Mouse (Mus musculus) left cerebral cortex, postnatal 10 days (tissue): ENCODE data around the gene Grin3b. TPM values are rescaled to one million over a fixed set of nuclear protein-coding genes. Genes with fewer than 3 reads are reported as not detected.

Source experiments
- DNase-seq, 2 experiments: peaks; one replicate each; pipeline ENCODE4 v3.0.0; 2021 to 2022; ENCODE audit warnings: low spot score in 2 of 2, mixed read lengths in 1 of 2; ENCODE audit errors: extremely low spot score in 1 of 2
- intact Hi-C: fragments of 180-260 bp; cut with DNase I; formaldehyde crosslinking; loops from one replicate; pipeline ENCODE4 v1.15.1; 2025
- total RNA-seq, 2 experiments: library from RNA; stranded (reverse); gene quantifications; 2 replicates each; pipeline ENCODE4 v1.2.3; 2021

The Grin3b gene
- total RNA-seq, 2 experiments from 2014 or later: 0.24 to 0.28 TPM

DNA sequence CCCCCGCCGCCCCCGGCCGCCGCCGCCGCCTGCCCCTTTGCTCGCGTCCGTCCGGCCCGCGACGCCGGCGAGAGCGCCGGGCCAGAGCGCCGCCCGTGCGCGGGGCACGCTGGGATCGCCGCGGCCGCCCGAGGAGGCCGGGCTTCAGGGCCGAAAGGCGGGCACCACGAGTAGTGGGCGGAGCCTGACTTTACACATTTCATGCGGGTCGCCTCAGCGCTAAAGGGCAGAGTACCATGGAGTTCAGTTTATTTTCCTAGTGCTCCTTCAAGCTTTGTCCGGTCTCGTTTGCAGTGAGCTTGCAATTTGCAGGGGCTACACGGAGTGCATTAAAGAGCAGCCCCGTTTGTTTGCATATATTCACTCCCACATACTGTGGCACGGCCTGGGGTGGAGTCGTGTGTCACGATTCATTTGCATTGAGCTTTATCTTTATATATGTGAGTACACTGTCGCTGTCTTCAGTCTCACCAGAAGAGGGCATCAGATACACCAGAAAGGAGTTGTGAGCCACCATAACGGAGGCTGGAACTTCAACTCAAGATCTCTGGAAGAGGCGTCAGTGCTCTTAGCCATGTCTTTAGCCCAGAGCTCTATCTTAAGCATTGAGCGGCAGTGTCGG is 13.8 kb downstream of the Grin3b start, which contains the start of gene Tmem259:
Gene Tmem259 (minus strand): TSS at position 136 of the 622 bp plus-strand sequence.
- intact Hi-C loops: loop anchor here (10.0 kb wide), 1 partner anchor 260 kb away; the partner anchor contains the start of gene Ndufs7

DNA sequence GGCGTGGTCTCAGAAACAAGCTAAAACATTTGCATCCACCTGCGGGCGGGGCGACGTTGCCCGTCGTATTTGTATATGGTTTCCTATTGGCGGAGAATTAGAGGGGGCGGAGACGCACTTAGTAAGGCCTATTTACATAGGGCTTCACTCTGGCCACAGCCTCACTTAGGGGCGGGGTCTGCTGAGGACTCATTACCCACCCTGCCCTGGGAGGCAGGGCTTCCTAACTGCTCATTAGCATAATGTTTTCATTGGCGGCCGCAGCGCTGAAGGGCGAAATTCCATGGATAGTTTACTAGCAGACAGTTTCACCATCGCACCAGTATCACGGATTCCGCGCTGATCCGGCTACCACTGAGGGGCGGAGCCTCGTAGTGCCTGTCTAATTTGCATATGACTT is 14.4 kb downstream of the Grin3b start:
- intact Hi-C loops: loop anchor here (5.0 to 10.0 kb wide), 3 partner anchors 52 to 260 kb away; partner anchors contain the start of genes Ndufs7, Polr2e and Stk11
- DNase-seq: peak; percentile 97 to 98

More for the DNA sequence above, 13.8 kb downstream of the Grin3b start, which contains the start of gene Tmem259:
- DNase-seq: peak; percentile 76 to 92

DNA sequence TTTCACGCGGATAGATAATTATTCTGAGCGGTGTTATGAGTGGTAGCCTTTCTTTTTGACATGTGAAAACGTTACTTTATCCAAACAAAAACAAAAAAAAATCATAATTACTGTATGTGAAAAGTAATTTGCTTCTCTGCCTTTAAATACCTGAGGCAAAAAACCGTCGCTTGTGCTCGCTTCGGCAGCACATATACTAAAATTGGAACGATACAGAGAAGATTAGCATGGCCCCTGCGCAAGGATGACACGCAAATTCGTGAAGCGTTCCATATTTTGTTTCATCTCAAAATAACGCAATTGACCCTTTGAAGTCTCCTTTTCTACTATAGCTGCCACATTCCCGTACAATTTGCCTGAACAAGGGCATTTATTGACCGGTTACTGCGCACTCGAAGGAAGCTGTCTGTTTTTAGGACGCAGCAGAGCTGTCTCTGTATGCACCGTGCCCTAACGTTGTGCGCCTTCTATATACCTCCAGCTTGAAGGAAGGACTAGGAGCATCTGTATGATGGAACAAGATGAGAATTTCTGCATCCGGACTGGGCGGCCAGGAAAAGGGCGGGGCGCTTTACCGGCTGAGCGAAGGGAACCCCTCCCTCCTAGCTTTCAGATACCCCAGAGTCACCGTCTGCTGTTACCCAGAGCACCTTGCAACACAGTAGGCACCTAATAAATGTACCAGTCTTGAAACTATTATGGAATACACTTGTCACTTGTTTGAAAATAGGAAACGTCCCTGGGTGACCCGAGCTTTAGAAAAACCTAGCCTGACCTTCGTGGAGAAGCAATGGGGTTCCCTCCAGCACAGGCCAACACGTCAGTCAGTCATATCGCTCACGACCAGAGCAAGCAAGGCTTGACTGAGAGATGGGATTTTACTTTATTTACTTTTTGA is 15.1 kb downstream of the Grin3b start:
- peak; percentile 52 to 81 for DNase-seq
- intact Hi-C loops: loop anchor here (5.0 to 10.0 kb wide), 3 partner anchors 52 to 259 kb away; partner anchors contain the start of genes Ndufs7, Polr2e and Stk11

- DNase-seq: no peak
- intact Hi-C loops: loop anchor here (5.0 to 10.0 kb wide), 3 partner anchors 51 to 258 kb away; partner anchors contain the start of genes Ndufs7, Polr2e and Stk11
Observed at GRCm38 (mm10) chr10:79986232-79986878, 15.8 kb downstream of the Grin3b start.

DNA sequence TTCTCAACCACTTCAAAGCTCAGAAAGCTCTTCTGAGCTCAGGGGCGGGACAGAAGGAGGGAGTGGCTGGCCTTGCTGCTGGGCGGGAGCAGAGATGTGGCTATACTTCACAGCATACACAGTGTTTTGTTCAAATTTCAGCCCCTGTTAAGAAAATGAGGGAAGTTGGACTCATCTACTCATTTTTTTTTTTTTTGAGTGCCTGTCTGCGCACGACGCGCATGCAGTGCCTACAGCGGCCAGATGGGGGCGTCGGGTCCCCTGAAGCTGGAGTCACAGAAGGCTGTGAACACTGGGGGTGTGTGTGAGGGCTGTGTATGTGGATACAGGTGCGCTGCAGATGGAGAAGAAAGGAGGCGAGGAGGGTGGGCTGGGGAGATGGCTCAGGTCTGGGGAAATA is 16.4 kb downstream of the Grin3b start:
- intact Hi-C loops: loop anchor here (5.0 to 10.0 kb wide), 3 partner anchors 50 to 258 kb away; partner anchors contain the start of genes Ndufs7, Polr2e and Stk11
- peak; percentile 54 to 90 for DNase-seq

GRCm38 (mm10) chr10:79987771-79988505 is 17.4 kb downstream of the Grin3b start:
- intact Hi-C loops: loop anchor here (5.0 to 10.0 kb wide), 3 partner anchors 49 to 257 kb away; partner anchors contain the start of genes Ndufs7, Polr2e and Stk11

DNA sequence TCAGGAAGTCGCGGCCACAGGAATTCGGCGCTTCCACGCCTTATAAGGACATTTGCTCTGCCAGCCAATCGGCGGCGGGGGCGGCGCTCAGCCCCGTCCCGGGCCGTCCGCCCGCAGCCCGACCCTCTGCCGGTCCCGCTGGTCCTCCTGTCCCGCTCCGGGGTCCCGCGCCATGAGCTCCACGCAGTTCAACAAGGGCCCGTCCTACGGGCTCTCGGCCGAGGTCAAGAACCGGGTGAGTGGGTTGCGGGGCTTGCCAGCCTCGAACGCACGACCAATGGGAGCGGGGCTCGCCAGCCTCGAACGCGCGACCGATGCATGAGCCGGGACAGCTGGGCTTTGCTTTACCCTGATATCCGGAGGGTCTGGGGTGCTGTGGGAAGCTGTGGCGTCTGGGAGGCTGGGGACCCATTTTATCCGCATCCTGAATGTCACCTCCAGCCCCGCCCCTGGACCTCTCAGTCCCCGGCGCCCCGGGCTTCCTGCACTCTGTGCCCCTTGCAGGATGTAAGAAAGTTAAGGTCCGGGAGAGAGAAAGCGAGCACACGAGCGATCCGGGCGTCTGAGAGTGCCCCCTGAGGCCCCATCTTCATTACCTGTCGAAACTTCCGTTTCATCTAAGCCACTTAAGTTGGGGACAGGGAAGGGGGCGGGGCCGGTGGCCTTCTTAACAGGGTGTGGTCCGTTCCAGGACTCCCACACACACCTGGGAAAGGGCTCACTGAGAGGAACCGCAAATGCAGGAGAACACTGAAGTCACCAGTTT is 18.2 kb downstream of the Grin3b start, which contains the start of gene Cnn2:
Gene Cnn2 (plus strand): TSS at position 79 of the 766 bp plus-strand sequence.
- intact Hi-C loops: loop anchor here (5.0 to 10.0 kb wide), 3 partner anchors 49 to 256 kb away; partner anchors contain the start of genes Ndufs7, Polr2e and Stk11

More at GRCm38 (mm10) chr10:79987771-79988505, 17.4 kb downstream of the Grin3b start:
- no peak for DNase-seq

DNA sequence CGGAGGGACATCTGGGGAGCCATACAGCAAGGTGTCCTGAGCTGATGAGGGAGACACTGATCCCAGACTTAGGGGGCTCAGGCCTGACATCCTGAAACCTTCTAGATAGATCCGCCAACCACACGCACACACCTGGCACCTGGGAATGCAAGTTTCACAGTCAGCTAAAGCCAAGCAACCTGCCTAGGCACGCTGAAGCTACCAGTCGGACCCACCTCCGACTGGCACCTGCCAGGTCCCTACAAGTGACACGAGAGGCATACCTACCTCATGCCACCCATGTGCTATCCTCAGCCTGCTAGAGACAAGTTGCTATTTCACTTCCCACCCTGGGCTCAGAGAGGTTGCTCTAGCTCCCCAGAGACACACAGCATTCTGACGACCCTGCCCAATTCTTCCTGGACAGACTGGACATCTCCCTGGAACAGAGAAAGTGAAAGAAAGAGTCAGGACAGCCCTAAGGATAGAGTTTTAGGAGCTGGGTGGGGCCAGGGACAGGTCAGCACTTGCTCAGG is 18.8 kb downstream of the Grin3b start:
- intact Hi-C loops: loop anchor here (5.0 to 10.0 kb wide), 3 partner anchors 48 to 255 kb away; partner anchors contain the start of genes Ndufs7, Polr2e and Stk11
- DNase-seq: no peak

More for the DNA sequence above, 18.2 kb downstream of the Grin3b start, which contains the start of gene Cnn2:
- DNase-seq: peak in 1 of 2 experiments; percentile 80

GRCm38 (mm10) chr10:79989870-79990269 is 19.4 kb downstream of the Grin3b start:
- intact Hi-C loops: loop anchor here (5.0 to 10.0 kb wide), 3 partner anchors 47 to 255 kb away; partner anchors contain the start of genes Ndufs7, Polr2e and Stk11
- DNase-seq: peak in 1 of 2 experiments; percentile 77

DNA sequence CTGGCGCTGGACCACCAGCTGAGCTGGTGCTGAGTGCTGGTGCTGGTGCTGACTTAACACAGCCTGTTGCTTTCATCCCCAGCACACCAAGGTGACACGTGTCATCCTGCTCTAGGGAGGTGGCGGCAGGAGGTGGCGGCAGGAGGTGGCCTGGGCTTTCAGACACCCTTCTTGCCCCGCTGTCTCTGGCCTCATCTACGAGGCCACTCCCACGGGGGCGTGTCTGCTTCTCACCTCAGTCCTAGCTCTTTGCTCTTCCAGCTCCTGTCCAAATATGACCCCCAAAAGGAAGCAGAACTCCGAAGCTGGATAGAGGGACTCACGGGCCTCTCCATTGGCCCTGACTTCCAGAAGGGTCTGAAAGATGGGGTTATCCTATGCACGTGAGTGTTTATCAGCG is 20.6 kb downstream of the Grin3b start:
- intact Hi-C loops: no loop called here
- DNase-seq: no peak

- intact Hi-C loops: no loop called here
- no peak for DNase-seq
Observed at GRCm38 (mm10) chr10:79991548-79991947, 21.0 kb downstream of the Grin3b start.

DNA sequence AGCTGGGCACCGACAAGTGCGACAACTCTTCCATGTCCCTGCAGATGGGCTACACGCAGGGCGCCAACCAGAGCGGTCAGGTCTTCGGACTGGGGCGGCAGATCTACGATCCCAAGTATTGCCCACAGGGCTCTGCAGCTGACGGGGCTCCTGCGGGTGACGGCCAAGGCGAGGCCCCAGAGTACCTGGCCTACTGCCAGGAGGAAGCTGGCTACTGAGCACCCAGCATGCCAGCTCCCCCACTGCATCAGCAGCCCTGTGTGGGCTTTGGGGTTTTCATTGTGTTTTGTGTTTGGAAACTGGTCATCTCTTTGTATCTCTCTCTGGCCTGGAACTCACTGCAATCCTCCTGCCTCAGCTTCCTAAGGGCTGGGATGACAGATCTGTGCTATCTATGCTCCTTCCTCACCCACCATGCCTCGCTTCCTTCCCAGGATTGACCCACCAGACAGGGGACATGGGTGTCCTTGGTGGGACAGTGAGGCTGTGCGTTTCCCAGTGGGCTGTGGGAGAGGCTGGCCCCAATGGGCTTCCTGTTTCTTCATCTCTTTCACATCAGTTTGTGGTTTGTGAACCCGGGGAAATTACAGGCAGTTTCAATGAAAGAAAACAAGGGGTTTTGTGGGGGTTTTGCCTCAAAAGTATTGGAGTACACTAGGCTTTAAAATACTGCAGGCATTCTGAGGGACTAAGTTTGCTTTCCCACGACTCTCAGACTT is 24.0 kb downstream of the Grin3b start:
- peak in 1 of 2 experiments; percentile 71 for DNase-seq
- intact Hi-C loops: no loop called here

DNA sequence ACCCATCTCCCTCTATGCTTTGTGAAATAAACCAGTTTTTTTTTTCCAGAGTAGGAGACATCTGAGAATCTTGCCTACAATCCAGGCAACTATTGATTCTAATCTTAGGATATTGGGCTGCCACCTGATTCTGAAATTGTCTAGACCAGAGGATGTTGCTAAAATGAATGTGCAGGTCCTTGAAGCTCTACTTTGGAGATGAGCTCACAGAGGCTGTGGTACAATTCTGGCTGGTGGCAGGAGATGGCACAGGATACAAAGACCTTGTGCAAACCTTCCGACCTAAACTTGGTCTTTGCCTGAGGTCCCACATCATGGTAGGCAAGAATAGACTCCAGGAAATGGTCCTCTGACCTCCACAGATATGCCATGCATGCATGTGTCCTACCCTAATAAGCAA is 25.1 kb downstream of the Grin3b start:
- DNase-seq: no peak
- intact Hi-C loops: no loop called here

DNA sequence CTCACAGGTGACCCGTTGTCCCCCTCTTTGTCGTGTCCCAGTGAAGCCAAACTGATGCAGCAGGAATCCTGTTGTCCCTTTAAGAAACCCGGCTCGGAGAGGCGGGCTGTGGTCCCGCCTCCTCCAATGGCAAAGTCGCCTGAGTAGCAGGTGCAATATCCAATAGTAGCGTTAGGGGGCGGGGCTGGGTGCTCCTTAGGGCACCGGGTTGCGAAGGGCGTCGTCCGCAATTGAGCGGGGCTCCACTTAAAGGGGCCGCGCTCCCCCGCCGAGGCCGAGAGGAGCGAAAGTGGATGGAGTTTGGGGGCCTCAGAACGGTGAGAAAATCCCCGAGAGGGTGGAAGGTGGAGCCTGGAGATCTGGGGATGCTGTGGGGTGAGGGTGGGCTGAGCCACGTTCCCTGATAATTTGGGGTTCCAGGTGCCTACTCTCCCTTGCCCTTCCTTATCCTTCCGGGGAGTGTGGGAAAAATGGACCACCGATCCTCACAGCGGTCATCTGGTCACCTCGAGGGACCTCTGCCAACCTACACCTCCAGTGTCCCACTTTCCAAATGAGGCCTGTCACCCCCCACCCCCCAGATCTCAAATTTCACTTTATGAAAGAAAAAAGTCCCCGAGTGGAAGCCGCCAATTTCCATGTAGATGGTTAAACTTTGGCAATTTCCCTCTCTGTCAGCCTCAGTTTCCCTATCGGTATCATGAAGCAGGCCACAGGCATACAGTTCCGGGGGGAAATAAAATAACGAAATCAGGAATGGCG is 25.9 kb downstream of the Grin3b start, which contains the start of gene Abca7:
Gene Abca7 (plus strand): TSS at position 223 of the 762 bp plus-strand sequence.
- DNase-seq: peak; percentile 92 to 97
- intact Hi-C loops: no loop called here

DNA sequence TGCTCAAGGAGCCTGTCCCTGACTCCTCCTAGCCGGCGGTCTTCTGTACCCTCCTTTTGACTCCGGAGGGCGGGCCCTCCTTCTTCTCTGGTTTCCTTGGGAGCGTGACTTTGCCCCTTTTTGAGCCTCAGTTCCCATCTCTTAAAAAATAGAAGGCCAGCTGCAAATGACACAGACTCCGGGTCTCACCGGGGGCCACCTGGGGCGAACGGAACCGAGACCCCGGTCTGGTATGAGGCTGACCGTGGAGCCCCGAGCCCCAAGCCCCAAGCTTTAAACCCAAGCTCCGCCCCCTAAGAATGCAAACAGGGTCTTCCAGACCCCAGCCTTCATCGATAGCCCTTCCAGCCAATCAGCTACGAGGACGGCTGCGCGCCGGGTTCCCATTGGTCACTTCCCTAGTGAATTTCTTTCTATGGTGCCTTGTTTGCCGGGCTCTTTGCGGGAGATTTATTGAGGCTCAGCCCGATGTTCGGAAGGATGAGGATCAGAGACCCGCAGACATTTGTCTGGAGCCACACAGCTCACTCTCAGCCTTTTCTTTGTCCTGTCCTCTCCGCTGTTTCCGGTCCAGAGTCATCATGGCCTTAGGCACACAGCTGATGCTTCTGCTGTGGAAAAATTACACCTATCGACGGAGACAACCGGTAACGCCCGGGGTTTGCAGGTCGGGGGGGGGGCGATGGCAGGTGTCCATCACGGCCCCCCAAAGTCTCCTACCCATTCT is 26.7 kb downstream of the Grin3b start:
- intact Hi-C loops: no loop called here
- DNase-seq: peak; percentile 76
